Mouse (Mus musculus) bone marrow macrophage, adult 2 months (primary cell): ENCODE measurements around the gene Wnk4. TPM values are rescaled to one million over a fixed set of nuclear protein-coding genes. Genes with fewer than 3 reads are reported as not detected.
A peak's percentile ranks its signal among the peaks of the same experiment; 100 is the strongest.

ENCODE experiments used
- H3K27ac ChIP-seq: 2 replicates; pipeline ENCODE4 v1.5.1; 2012; ENCODE audit warnings: low read depth, low read length; ENCODE audit not compliant: insufficient read depth
- H3K4me1 ChIP-seq: 2 replicates; pipeline ENCODE4 v1.6.1; 2012; ENCODE audit warnings: low read length; ENCODE audit not compliant: control insufficient read depth, insufficient read depth
- H3K4me3 ChIP-seq: 2 replicates; pipeline ENCODE4 v1.5.1; 2012; ENCODE audit warnings: mild to moderate bottlenecking, low read length, moderate library complexity; ENCODE audit not compliant: insufficient read depth
- CTCF ChIP-seq: IDR thresholded peaks from 2 replicates; pipeline ENCODE4 v1.5.1; 2012; ENCODE audit warnings: low read depth, mild to moderate bottlenecking, low read length, moderate library complexity
- POLR2A ChIP-seq: IDR thresholded peaks from 2 replicates; pipeline ENCODE4 v1.6.1; 2012; ENCODE audit warnings: mild to moderate bottlenecking, low read depth, low read length, borderline replicate concordance
- polyA plus RNA-seq: library from polyadenylated mRNA; stranded (reverse); fragments of >200 nt; gene quantifications from 2 replicates; pipeline ENCODE4 v1.2.4, GENCODE M21; 2012; ENCODE audit not compliant: missing spikeins, insufficient read depth, insufficient read length

Gene Wnk4
- polyA plus RNA-seq, 1 experiment = not detected

- Histone ChIP-seq H3K27ac (no peak overlapping the region), H3K4me3 (no peak overlapping the region), H3K4me1 (peaks cover 9% of the 10 kb centered on the region)
- TF ChIP-seq CTCF (no peak), POLR2A (no peak)
Measured at GRCm38 (mm10) chr11:101272446-101272845, 12.1 kb downstream of the Wnk4 start.

DNA sequence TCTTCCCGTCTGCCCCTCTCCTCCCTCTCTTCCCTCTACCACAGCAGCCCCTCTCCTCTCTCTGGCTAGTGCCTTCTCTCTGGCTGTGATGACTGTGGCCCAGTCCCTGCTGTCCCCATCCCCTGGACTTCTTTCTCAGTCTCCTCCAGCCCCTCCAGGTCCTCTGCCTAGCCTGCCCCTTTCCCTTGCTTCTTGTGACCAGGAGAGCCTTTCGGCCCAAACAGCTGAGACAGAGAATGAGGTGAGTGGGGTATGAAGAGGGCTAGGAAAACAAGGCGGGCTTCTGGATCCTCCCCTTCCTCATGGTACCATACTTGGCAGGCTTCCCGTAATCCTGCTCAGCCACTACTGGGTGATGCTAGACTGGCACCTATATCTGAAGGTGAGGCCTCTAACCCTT lies 14.9 kb downstream of the Wnk4 start:
- Histone ChIP-seq H3K4me3 (no peak overlapping the region), H3K4me1 (peaks cover 18% of the 10 kb centered on the region), H3K27ac (no peak overlapping the region)
- no peak for TF ChIP-seq POLR2A

- H3K4me1 ChIP-seq = peaks cover 18% of the 10 kb centered on the region
Measured at GRCm38 (mm10) chr11:101276319-101277070, 16.1 kb downstream of the Wnk4 start.

DNA sequence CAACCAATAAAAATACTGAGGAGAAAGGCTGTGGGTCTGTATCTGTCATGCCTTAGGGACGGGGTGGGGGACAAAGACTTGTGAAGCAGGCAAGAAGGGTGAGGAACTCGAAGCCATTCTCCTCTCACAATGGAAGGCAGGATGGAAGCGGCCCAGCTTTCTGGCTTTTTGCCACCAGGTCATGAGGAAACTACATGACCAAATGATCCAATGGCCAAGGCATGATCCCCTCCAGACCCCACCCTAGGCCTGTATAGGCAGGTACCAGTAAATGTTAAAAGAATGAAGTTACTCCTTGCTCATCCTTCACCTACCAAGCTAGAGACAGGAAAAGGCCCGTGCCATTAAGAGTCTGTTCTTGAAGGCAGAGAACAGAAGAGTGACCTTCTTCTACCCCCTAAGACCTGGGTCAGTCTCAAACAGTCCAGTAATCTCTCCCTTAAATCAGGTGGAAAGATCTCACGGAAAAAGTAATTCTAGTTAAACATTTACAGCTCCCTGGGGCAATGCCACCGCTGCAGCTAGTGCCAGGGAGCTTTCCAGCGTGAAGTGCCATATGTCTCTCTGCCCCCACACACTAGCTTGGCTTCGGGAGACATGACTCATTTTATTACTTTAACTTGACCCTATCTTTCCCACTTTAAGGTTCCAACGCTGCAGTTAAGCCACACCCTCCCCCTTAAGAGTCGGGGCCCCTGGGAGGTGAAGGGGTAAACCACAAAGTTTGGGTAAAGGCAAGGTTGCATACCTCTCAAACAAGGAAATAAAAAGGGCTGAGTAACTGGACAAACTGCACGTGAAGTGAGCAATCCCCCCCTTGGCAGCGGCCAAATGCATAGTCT lies 17.2 kb downstream of the Wnk4 start:
- TF ChIP-seq CTCF (peak; percentile 7; the same call in 1 of the 2 replicates), POLR2A (no peak)
- no peak overlapping the region for H3K27ac ChIP-seq
- H3K4me1 ChIP-seq = peaks cover 18% of the 10 kb centered on the region
- peak overlapping the region; percentile 95 for H3K4me3 ChIP-seq

More at GRCm38 (mm10) chr11:101276319-101277070, 16.1 kb downstream of the Wnk4 start:
- Histone ChIP-seq H3K27ac (no peak overlapping the region), H3K4me3 (no peak overlapping the region)
- TF ChIP-seq POLR2A (no peak), CTCF (no peak)

- H3K4me3 ChIP-seq = peak within 1 kb of the TSS; percentile 95
- H3K27ac ChIP-seq = peak within 1 kb of the TSS; percentile 53
- TF ChIP-seq CTCF (no peak), POLR2A (peak; percentile 73; the same call in 1 of the 2 replicates)
- peaks cover 18% of the 10 kb centered on the region for H3K4me1 ChIP-seq
Measured at GRCm38 (mm10) chr11:101278223-101279192, 18.1 kb downstream of the Wnk4 start, which contains the start of the genes Cntd1 and Coa3. Gene Cntd1 (plus strand): TSS chr11:101279012. Gene Coa3 (minus strand): TSS chr11:101279114.

- TF ChIP-seq CTCF (no peak), POLR2A (no peak)
- Histone ChIP-seq H3K4me1 (peaks cover 18% of the 10 kb centered on the region), H3K4me3 (peak overlapping the region; percentile 95), H3K27ac (no peak overlapping the region)
Measured at GRCm38 (mm10) chr11:101279193-101279569, 18.8 kb downstream of the Wnk4 start.

GRCm38 (mm10) chr11:101280837-101281236 lies 20.5 kb downstream of the Wnk4 start:
- no peak for TF ChIP-seq CTCF
- TF ChIP-seq POLR2A = no peak
- Histone ChIP-seq H3K4me1 (peaks cover 18% of the 10 kb centered on the region), H3K27ac (no peak overlapping the region), H3K4me3 (no peak overlapping the region)

GRCm38 (mm10) chr11:101282896-101283295 lies 22.5 kb downstream of the Wnk4 start:
- no peak overlapping the region for H3K4me3 ChIP-seq
- H3K4me1 ChIP-seq = peaks cover 11% of the 10 kb centered on the region
- TF ChIP-seq CTCF = no peak
- no peak for TF ChIP-seq POLR2A
- H3K27ac ChIP-seq = no peak overlapping the region

- Histone ChIP-seq H3K4me3 (no peak overlapping the region), H3K4me1 (peaks cover 11% of the 10 kb centered on the region), H3K27ac (no peak overlapping the region)
- TF ChIP-seq CTCF = no peak
- no peak for TF ChIP-seq POLR2A
Measured at GRCm38 (mm10) chr11:101283805-101284204, 23.4 kb downstream of the Wnk4 start.
